Mouse (Mus musculus) adrenal gland (tissue): ENCODE measurements around the gene Hsd17b1.

Experiments
- intact Hi-C: fragments of 180-260 bp; cut with DNase I; formaldehyde crosslinking; loops from one replicate; pipeline ENCODE4 v1.15.1; 2025

The Hsd17b1 gene

DNA sequence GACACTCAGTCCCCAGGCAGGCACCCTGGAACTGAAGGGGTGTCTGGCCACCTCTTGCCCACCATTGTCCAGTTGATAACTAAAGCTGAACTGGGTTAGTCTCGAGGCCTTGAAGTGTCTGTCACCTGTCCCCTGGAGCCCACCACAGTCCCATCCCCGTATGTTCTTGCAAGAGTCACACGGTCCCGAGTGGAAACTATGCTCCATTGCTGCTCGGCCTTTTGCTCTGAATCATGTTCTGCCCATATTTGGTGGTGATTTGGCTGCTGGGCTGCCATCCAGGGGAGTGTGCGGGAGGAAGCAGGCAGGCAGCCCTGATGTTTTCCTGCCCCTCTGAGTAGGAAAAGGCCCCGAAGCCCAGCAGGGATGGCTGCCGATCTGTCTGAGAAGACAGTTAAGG lies 18.1 kb upstream of the Hsd17b1 start:
- intact Hi-C loops: no loop called here

- intact Hi-C loops: no loop called here
Measured at GRCm38 (mm10) chr11:101061049-101061448, 17.2 kb upstream of the Hsd17b1 start.

DNA sequence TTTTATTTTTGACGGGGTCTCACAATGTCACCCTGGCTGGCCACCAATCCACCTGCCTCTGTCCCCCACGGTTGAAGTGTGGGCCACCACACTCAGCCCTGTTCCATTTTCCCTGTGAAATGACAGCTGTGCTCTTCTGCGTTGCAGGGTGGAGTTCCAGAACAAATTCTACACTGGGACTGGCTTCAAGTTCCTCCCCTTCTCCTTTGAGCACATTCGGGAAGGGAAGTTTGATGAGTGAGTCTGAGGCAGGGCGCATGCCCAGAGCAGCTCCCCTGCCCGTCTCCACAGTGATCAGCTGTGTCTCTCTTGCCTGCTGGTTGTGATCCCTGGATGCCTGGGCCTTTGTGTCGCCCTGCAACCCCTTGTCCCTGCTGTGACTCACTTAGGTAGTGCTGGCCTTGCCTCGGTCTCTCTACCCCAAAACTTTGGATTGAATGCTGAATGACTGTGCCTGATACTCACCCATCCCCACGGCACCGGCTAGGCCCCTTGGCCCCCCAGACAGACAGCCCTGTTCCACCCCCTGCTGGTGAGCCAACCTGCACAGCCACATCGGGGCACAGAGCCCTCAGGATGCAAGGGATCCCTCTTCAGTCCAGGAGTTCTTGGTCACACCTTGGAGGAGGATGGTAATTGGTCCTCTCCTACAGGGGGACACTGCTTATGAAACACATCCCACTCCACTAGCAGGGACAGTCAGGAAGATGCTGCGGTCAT lies 15.9 kb upstream of the Hsd17b1 start:
- intact Hi-C loops: no loop called here

DNA sequence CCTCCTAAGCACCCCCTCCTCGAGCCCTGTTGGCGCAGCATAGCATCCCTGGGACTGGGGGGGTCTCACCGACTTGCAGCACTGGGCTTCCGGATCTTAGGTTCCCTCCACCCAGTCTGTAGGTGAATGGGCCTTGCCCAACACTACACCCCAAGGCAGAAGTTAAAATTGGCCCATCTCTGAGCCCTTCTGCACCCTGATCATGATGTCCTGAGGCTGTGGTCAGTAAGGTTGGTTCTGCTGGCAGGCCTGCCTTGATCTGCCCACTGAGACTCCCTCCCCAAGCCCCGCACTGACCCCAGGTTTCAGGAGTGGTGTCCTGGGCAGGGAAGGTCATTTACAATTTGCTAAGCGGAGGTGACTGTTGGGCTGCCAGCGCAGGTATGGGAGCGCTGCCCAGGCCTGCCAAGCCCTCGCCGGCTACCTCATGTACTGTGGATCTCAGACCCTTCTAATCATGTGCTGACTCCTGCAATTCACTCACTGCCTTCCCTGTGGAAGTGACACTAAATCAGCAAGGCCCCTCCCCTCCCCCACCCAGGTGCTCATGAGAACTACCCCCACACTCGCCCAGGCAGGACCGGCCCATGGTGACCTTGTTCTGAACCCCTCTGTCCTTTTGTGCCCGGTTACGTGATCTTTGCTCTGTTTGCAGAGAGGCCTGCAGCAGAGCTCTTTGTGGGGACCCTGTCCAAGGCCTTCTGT lies 15.1 kb upstream of the Hsd17b1 start:
- intact Hi-C loops: no loop called here

GRCm38 (mm10) chr11:101063676-101064327 lies 14.4 kb upstream of the Hsd17b1 start:
- intact Hi-C loops: no loop called here

DNA sequence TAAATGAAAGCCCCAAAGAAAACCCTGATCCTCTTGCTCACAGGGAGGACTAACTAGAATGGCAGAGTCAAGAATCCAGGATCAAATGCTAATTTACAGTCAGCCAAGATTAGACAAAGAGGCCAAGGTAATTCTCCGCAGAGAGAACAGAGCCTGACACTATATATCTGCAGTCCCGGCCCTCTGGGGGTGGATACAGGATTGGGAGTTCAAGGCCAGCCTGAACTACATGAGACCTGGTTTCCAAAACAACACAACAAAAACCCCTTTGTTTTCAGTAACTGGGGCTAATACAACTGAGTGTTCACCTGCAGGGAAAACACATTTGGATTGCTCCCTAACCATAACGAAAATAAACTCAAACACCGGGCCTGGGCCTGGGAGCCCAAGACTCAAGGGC lies 13.7 kb upstream of the Hsd17b1 start:
- intact Hi-C loops: no loop called here

DNA sequence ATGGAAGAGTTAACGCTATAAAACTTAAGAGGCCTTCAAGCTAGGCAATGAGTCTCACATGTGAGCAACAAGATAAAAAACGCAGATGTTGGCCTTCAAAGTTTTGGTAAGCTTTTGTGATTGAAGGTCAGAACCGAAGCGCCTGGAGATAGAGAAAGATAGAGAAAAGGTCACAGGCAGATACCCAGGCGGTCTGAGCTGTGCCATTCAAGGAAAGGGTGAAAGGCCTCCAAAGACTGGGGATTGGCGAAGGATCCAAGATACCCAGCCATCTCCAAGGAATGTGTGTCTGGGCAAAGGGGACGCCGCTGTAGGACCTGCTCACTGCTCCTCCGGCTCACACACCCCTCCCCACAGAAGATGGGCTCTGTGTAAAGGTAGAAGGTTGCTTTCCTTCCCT lies 13.2 kb upstream of the Hsd17b1 start:
- intact Hi-C loops: no loop called here

GRCm38 (mm10) chr11:101066549-101067412 lies 11.4 kb upstream of the Hsd17b1 start:
- intact Hi-C loops: loop anchor here (2.0 kb wide), 1 partner anchor 174 kb away; no protein-coding TSS in a partner anchor

DNA sequence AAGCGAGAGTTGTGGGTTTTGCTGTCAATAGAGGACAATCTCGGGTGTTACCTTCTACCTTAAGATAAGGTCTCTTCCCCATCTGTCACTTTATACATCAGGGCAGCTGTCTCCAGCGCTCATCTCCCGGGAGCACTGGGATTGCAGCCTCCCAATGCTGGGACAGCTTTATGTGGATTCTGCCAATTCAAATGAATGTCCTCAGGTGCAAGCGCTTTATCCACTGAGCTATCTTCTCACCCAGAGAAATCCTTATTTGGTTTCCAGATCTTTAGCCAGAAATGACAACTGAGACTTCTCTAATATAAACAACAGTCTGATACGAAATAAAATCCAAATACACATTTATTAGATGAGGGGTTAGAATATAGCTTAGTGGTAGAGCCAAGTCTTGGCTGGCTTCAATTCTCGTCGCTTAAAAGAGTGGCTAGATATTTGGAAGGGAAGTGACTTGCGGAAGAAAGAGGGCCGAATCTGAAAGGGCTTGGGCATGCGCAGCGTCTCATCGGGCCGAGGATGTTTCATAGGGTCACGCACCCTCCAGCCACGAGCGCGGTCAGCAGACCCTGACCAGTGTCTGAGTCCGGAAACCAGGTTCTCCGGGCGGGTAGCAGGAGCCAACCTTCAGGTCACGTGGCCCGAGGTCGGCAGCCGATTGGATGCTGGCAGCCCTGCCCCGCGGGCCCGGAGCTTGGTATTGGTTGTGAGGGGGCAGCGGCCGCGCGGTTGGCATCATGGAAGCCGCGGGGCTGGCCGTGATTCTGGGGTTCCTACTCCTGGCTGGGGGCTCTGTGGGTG lies 8.6 kb upstream of the Hsd17b1 start, which contains the start of gene Naglu:
Gene Naglu, plus strand, starts transcription at position 622 of the 798 bp plus-strand sequence.
- intact Hi-C loops: no loop called here

- intact Hi-C loops: no loop called here
Measured at GRCm38 (mm10) chr11:101070189-101070527, 8.1 kb upstream of the Hsd17b1 start.

DNA sequence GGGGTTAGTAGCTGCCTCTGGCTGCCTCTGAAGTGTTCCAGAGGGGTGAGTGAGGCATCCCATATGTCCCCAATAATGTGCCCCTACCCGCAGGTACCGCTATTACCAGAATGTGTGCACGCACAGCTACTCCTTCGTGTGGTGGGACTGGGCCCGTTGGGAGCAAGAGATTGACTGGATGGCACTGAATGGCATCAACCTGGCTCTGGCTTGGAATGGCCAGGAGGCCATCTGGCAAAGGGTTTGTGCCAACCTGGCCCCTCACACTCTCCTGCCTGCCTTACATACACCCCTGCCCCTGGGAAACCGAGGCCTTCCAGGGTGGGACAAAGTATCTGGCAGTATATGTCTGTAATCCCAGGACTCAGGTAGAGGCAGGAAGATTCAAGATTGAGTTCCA lies 7.2 kb upstream of the Hsd17b1 start:
- intact Hi-C loops: no loop called here

- intact Hi-C loops: no loop called here
Measured at GRCm38 (mm10) chr11:101071810-101072428, 6.3 kb upstream of the Hsd17b1 start.

DNA sequence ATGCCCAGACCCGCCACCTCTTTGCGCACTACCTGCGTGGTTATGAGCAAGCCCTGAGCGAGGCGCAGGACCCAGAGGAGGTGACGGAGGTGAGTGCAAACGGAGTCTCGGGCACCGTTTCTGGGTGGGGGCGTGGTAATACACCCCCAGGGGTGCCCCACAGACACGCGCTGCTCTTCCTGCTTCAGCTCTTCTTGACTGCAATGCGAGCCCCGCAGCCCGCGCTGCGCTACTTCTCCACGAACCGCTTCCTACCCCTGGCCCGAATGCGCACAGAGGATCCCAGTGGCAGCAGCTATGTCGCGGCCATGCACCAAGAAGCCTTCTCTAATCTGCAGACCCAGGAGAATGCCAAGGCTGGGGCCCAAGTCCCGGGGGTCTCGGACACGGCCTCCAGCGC lies 1.5 kb downstream of the Hsd17b1 start:
- intact Hi-C loops: no loop called here

DNA sequence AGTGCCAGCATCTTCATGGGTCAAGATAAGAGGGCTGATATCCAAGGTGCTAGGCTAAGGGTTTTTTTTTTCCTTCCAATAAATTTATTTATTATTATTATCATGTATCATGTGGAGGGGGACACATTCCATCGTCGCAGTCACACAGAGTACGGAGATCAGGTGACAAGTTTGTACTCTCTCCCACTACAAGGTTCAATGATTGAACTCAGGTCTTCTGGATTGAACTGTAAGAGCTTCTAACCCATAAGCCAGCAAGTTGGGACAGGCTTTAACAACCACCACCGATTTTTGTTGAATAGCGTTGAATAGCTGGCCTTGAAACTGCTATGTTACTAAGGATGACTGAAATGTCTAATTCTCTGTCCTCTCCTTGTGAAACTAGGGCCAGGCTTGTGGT lies 2.2 kb downstream of the Hsd17b1 start:
- intact Hi-C loops: no loop called here

DNA sequence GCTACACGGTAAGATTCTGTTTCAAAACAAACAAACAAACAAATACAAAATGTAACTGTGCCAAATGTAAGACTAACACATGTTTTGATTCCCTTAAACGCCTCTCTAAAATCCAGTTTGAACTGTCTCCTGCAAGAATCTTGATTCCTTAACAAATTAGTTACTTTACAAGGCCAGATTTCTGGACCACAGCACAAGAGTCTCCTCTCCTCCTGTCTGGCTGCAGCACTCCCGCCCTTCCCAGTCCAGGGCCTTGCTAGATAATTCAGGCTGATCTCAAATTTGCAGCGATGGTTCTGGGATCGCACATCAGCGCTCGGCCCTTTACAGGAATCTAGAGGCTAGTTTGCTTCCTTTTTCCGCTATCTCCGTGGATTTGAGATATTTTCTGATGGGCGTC lies 3.4 kb downstream of the Hsd17b1 start:
- intact Hi-C loops: no loop called here

- intact Hi-C loops: no loop called here
Measured at GRCm38 (mm10) chr11:101082208-101083082, 4.2 kb downstream of the Hsd17b1 start, which contains the start of gene Coasy. Coasy (plus strand) TSS chr11:101082565.

DNA sequence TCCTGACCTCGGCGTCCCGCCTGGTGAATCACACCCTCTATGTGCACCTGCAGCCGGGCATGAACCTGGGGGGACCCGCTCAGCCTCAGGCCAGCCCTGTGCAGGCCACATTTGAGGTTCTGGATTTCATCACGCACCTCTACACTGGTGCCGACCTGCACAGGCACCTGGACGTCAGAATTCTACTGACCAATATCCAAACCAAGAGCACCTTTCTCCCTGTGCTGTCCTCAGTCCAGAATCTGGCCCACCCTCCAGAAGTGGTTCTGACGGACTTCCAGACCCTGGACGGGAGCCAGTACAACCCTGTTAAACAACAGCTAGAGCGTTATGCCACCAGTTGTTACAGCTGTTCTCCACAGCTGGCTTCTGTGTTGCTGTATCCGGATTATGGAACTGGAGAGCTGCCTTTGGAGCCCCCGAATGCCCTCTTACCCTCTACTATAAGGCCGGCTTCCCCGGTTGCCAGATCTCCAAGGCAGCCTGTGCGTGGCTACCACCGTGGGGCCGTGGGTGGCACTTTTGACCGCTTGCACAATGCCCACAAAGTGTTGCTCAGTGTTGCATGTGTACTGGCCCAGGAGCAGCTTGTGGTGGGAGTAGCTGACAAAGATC lies 5.0 kb downstream of the Hsd17b1 start:
- intact Hi-C loops: no loop called here

- intact Hi-C loops: no loop called here
Measured at GRCm38 (mm10) chr11:101084246-101084645, 6.0 kb downstream of the Hsd17b1 start.

DNA sequence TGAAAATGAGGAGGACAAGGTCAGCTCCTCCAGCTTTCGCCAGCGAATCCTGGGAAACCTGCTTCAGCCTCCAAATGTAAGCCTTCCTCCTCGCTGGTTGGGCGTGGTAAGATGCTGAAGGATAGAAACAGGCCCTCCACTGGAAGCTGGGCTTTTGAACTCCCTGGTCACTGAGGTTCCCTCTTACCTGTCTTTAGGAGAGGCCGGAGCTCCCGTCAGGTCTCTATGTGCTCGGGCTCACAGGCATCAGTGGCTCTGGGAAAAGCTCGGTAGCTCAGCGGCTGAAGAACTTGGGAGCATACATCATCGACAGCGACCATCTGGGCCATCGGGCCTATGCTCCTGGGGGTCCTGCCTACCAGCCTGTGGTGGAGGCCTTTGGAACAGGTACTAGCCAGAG lies 6.6 kb downstream of the Hsd17b1 start:
- intact Hi-C loops: no loop called here
